In genomic region chr19:36897778-36898177, GRCm38 (mm10) we compare ENCODE assay signal across 9 mouse cellular contexts. TPM values are rescaled to one million over a fixed set of nuclear protein-coding genes. Genes with fewer than 3 reads are reported as not detected.
DNase-seq lines count a peak whose midpoint lies in the region; ATAC-seq and TF ChIP-seq lines count a peak whose summit lies in the region.
"Had no signal": no experiment of that assay in that cellular context is flagged by ENCODE, and none has a peak within 500 bp of the region (broad histone marks: within the 10 kb centered on the region; RNA-seq: fewer than 3 reads in every experiment).

No protein-coding gene starts in this region.

- peak in 1 of 2 experiments; percentile 21 for DNase-seq in cerebellum, adult 2 months
- no peak for DNase-seq in cerebellum, adult 11 months
- DNase-seq in left cerebral cortex, adult 2 months (ENCODE audit: extremely low spot score in 1 of 2, low spot score in 2 of 2): no peak
- no peak for DNase-seq in left cerebral cortex, adult 18-20 months (ENCODE audit: low spot score in 2 of 2)
- DNase-seq in liver, embryonic 14.5 days (ENCODE audit: low read depth in 3 of 3, low spot score in 3 of 3): no peak
- peak; percentile 36 for DNase-seq in stomach, postnatal 0 days (ENCODE audit: low spot score)
- DNase-seq in layer of hippocampus, adult 9-10 months (ENCODE audit: low spot score): no peak

- ATAC-seq in liver, embryonic 14.5 days (ENCODE audit: insufficient read depth): no peak
- ATAC-seq in stomach, postnatal 0 days (ENCODE audit: low FRiP score, low TSS enrichment): no peak

- WGBS in cerebellum, adult 2 months: 34% methylated on average over 9 of the region's 9 CpGs
- WGBS in liver, embryonic 14.5 days (ENCODE audit: insufficient replicate concordance): 47% methylated on average over 9 of the region's 9 CpGs
- WGBS in stomach, postnatal 0 days: 51% methylated on average over 9 of the region's 9 CpGs

- peaks cover 6% of the 10 kb centered on the region for H3K36me3 ChIP-seq in liver, embryonic 14.5 days (replicated peaks; ENCODE audit: control insufficient read depth, insufficient read depth, low read depth)
- H3K36me3 ChIP-seq in stomach, postnatal 0 days (ENCODE audit: control insufficient read depth, insufficient read depth, low read length): peaks cover 5% of the 10 kb centered on the region

- TF ChIP-seq CTCF in cerebellum, adult 2 months (IDR thresholded peaks at IDR 0.05; ENCODE audit: borderline replicate concordance, insufficient read depth, low read depth, low read length): peak; percentile 50; the same call in 1 of the 2 replicates
- TF ChIP-seq CTCF in left cerebral cortex, adult 2 months (IDR thresholded peaks at IDR 0.05): peak; percentile 62
- TF ChIP-seq CTCF in bone marrow macrophage, adult 2 months (IDR thresholded peaks at IDR 0.05; ENCODE audit: low read depth, low read length): peak; percentile 28; the same call in 1 of the 2 replicates
- peak; percentile 77 for TF ChIP-seq CTCF in liver, embryonic 14.5 days (IDR thresholded peaks at IDR 0.05; ENCODE audit: low read depth)
- peak; percentile 75 for TF ChIP-seq CTCF in stomach, postnatal 0 days (IDR thresholded peaks at IDR 0.05; ENCODE audit: low read depth)

- no peak overlapping the region for H3K27ac ChIP-seq in cerebellum, adult 2 months (ENCODE audit: insufficient read depth, low read length)
- H3K27ac ChIP-seq in left cerebral cortex, adult 2 months: no peak overlapping the region
- no peak overlapping the region for H3K27ac ChIP-seq in bone marrow macrophage, adult 2 months (ENCODE audit: insufficient read depth, low read depth, low read length)
- H3K27ac ChIP-seq in liver, embryonic 14.5 days: no peak overlapping the region
- no peak overlapping the region for H3K27ac ChIP-seq in stomach, postnatal 0 days (replicated peaks)

- H3K27me3 ChIP-seq in cerebellum, adult 2 months (ENCODE audit: control insufficient read depth, insufficient read depth, low read length): no peaks in the 10 kb centered on the region
- H3K27me3 ChIP-seq in liver, embryonic 14.5 days (ENCODE audit: control insufficient read depth, insufficient read depth, low read length): no peaks in the 10 kb centered on the region
- H3K27me3 ChIP-seq in stomach, postnatal 0 days (ENCODE audit: control insufficient read depth, insufficient read depth, low read length): no peaks in the 10 kb centered on the region

- TF ChIP-seq POLR2A in cerebellum, adult 2 months (IDR thresholded peaks at IDR 0.05; ENCODE audit: borderline replicate concordance, insufficient read depth, low read length): no peak
- no peak for TF ChIP-seq POLR2A in bone marrow macrophage, adult 2 months (IDR thresholded peaks at IDR 0.05; ENCODE audit: borderline replicate concordance, low read depth, low read length)

- no peak for TF ChIP-seq EP300 in liver, embryonic 14.5 days (IDR thresholded peaks at IDR 0.05; ENCODE audit: low read depth)
- no peak for TF ChIP-seq EP300 in stomach, postnatal 0 days (optimal IDR thresholded peaks at IDR 0.05)

- intact Hi-C loops in left cerebral cortex, adult 2 months (cut with DNase I): no loop called here

- H3K4me3 ChIP-seq in cerebellum, adult 2 months (replicated peaks; ENCODE audit: insufficient read depth, low read depth, low read length): no peak overlapping the region
- no peak overlapping the region for H3K4me3 ChIP-seq in left cerebral cortex, adult 2 months
- no peak overlapping the region for H3K4me3 ChIP-seq in bone marrow macrophage, adult 2 months (ENCODE audit: insufficient read depth, low read length)
- H3K4me3 ChIP-seq in liver, embryonic 14.5 days (ENCODE audit: insufficient read depth in 1 of 2, low read depth in 2 of 2, low read length in 2 of 2): no peak overlapping the region
- no peak overlapping the region for H3K4me3 ChIP-seq in stomach, postnatal 0 days (ENCODE audit: low read depth, low read length)

- H3K9ac ChIP-seq in liver, embryonic 14.5 days (replicated peaks): no peak overlapping the region
- H3K9ac ChIP-seq in stomach, postnatal 0 days (ENCODE audit: low read length): no peak overlapping the region

- H3K4me2 ChIP-seq in liver, embryonic 14.5 days (ENCODE audit: low read depth): no peak overlapping the region
- no peak overlapping the region for H3K4me2 ChIP-seq in stomach, postnatal 0 days (replicated peaks; ENCODE audit: low read depth)

- no peaks in the 10 kb centered on the region for H3K9me3 ChIP-seq in liver, embryonic 14.5 days (ENCODE audit: control insufficient read depth, low read length)
- no peaks in the 10 kb centered on the region for H3K9me3 ChIP-seq in stomach, postnatal 0 days (ENCODE audit: control insufficient read depth, low read length)
- H3K9me3 ChIP-seq: G1E had no signal

- no peaks in the 10 kb centered on the region for H3K4me1 ChIP-seq in cerebellum, adult 2 months (ENCODE audit: control insufficient read depth, insufficient read depth, low read length)
- H3K4me1 ChIP-seq in bone marrow macrophage, adult 2 months (ENCODE audit: control insufficient read depth, insufficient read depth, low read length): no peaks in the 10 kb centered on the region
- no peaks in the 10 kb centered on the region for H3K4me1 ChIP-seq in liver, embryonic 14.5 days (replicated peaks; ENCODE audit: control insufficient read depth in 2 of 2, insufficient read depth in 2 of 2, low read length in 1 of 2)
- no peaks in the 10 kb centered on the region for H3K4me1 ChIP-seq in stomach, postnatal 0 days (replicated peaks; ENCODE audit: control insufficient read depth, insufficient read depth)

RNA-seq across cellular contexts. Expression of gene Fgfbp3, which starts 21.6 kb away (rescaled TPM):
- polyA plus RNA-seq in cerebellum, adult 2 months (2012; rRNA removed): 8.1 and 10.2 TPM in 2 replicates
- total RNA-seq in left cerebral cortex, adult 2 months (2021): 1 to 10 TPM; 6.5 to 8.9 TPM
- 1 to 10 TPM; 8.1 to 8.2 TPM for total RNA-seq in left cerebral cortex, adult 18-20 months (2021)
- polyA plus RNA-seq in bone marrow macrophage, adult 2 months (2012; ENCODE audit: insufficient read depth, insufficient read length, missing spikeins): 2.1 and 2.3 TPM in 2 replicates
- 1.1 and 1.2 TPM in 2 replicates for polyA plus RNA-seq in liver, embryonic 14.5 days (2012; rRNA removed)
- 0.72 and 0.97 TPM in 2 replicates for polyA plus RNA-seq in liver, embryonic 14.5 days (2014; fragmentation: Nextera tagmentation; extraction: Ambion mirVana)
- 4.4 and 5.1 TPM in 2 replicates for polyA plus RNA-seq in stomach, postnatal 0 days (2015; fragmentation: Nextera tagmentation; extraction: Ambion mirVana)

RNA-seq across cellular contexts. Expression of gene Btaf1, which starts 28.1 kb away (rescaled TPM):
- polyA plus RNA-seq in cerebellum, adult 2 months (2012; rRNA removed): 11.2 and 12.0 TPM in 2 replicates
- 10 to 100 TPM; 31.0 to 35.6 TPM for total RNA-seq in left cerebral cortex, adult 2 months (2021)
- 10 to 100 TPM; 37.6 to 40.0 TPM for total RNA-seq in left cerebral cortex, adult 18-20 months (2021)
- 23.0 and 25.4 TPM in 2 replicates for polyA plus RNA-seq in bone marrow macrophage, adult 2 months (2012; ENCODE audit: insufficient read depth, insufficient read length, missing spikeins)
- 6.5 and 8.4 TPM in 2 replicates for polyA plus RNA-seq in liver, embryonic 14.5 days (2012; rRNA removed)
- polyA plus RNA-seq in liver, embryonic 14.5 days (2014; fragmentation: Nextera tagmentation; extraction: Ambion mirVana): 13.1 and 14.8 TPM in 2 replicates
- polyA plus RNA-seq in stomach, postnatal 0 days (2015; fragmentation: Nextera tagmentation; extraction: Ambion mirVana): 2.8 and 3.1 TPM in 2 replicates
